Mouse (Mus musculus) ES-E14 (cell line): ENCODE measurements around the gene Ptges3l. TPM values are rescaled to one million over a fixed set of nuclear protein-coding genes. Genes with fewer than 3 reads are reported as not detected.
"Not testable (repeated sequence)": the region's sequence is repeated elsewhere in the genome, so short reads cannot be mapped to it uniquely, and the experiment has no call there.

Source experiments
- DNase-seq: peaks from one replicate; pipeline ENCODE4 v3.0.0-alpha.2; 2013; ENCODE audit warnings: low read depth, low spot score
- H3K27ac ChIP-seq: 2 replicates; pipeline ENCODE4 v1.5.1; 2012; ENCODE audit warnings: low read depth, mild to moderate bottlenecking, low read length, moderate library complexity, mixed read lengths; ENCODE audit not compliant: poor library complexity, insufficient read depth, severe bottlenecking
- H3K36me3 ChIP-seq: 2 replicates; pipeline ENCODE4 v1.6.1; 2012; ENCODE audit warnings: mild to moderate bottlenecking, low read length, moderate library complexity, mixed read lengths; ENCODE audit not compliant: control insufficient read depth, poor library complexity, insufficient read depth, severe bottlenecking
- H3K4me1 ChIP-seq, 2 experiments: fragments of 150-350 bp in 1 of 2; sonication (generic) in 1 of 2; 2 replicates each; pipeline ENCODE4 v1.6.1; 2012; ENCODE audit warnings: low read length in 2 of 2, mild to moderate bottlenecking in 1 of 2, mixed read lengths in 1 of 2; ENCODE audit not compliant: control insufficient read depth in 2 of 2, insufficient read depth in 2 of 2, poor library complexity in 1 of 2
- H3K4me3 ChIP-seq, 2 experiments: fragments of 150-350 bp in 1 of 2; sonication (generic) in 1 of 2; 2 replicates each; pipeline ENCODE4 v1.5.1; 2012; ENCODE audit warnings: low read length in 2 of 2, low read depth in 1 of 2, mild to moderate bottlenecking in 1 of 2, mixed read lengths in 1 of 2; ENCODE audit not compliant: insufficient read depth in 1 of 2, poor library complexity in 1 of 2, severe bottlenecking in 1 of 2
- H3K9ac ChIP-seq: 2 replicates; pipeline ENCODE4 v1.6.1; 2012; ENCODE audit warnings: low read depth, mild to moderate bottlenecking, low read length, mixed read lengths; ENCODE audit not compliant: poor library complexity, insufficient read depth, severe bottlenecking
- H3K9me3 ChIP-seq: fragments of 150-350 bp; sonication (generic); 2 replicates; pipeline ENCODE4 v1.6.1; 2012; ENCODE audit warnings: low read depth, mild to moderate bottlenecking, low read length; ENCODE audit not compliant: control insufficient read depth, insufficient read depth
- CHD2 ChIP-seq: IDR thresholded peaks from 2 replicates; pipeline ENCODE4 v1.6.1; 2014; ENCODE audit warnings: mild to moderate bottlenecking, low read depth, low read length, inconsistent platforms
- HCFC1 ChIP-seq: IDR thresholded peaks from 2 replicates; pipeline ENCODE4 v1.6.1; 2012; ENCODE audit warnings: low read length, inconsistent platforms, borderline replicate concordance; ENCODE audit not compliant: insufficient read depth
- MAFK ChIP-seq: IDR thresholded peaks from 2 replicates; pipeline ENCODE4 v1.6.1; 2014; ENCODE audit warnings: mild to moderate bottlenecking, low read depth, low read length, inconsistent platforms; ENCODE audit not compliant: insufficient read depth
- ZC3H11A ChIP-seq: IDR thresholded peaks from 2 replicates; pipeline ENCODE4 v1.6.1; 2012; ENCODE audit warnings: low read depth, mild to moderate bottlenecking, inconsistent platforms, low read length, borderline replicate concordance
- ZNF384 ChIP-seq: IDR thresholded peaks from 2 replicates; pipeline ENCODE4 v1.6.1; 2012; ENCODE audit warnings: low read depth, low read length, inconsistent platforms
- in situ Hi-C, 2 experiments: fragments of 600-800 bp; cut with MboI; formaldehyde crosslinking; loops; one replicate each; pipeline ENCODE4 v1.15.1; 2025; ENCODE audit warnings: low sequenced_read_pairs in 2 of 2, inconsistent platforms in 1 of 2; ENCODE audit not compliant: unreplicated experiment in 2 of 2
- total RNA-seq: library from RNA; depleted of rRNA; stranded (reverse); fragments of 300-350 nt; gene quantifications from 2 replicates; pipeline ENCODE4 v1.2.3, GENCODE M21; 2012; rRNA removed

The Ptges3l gene
- total RNA-seq: 3.2 and 3.4 TPM in 2 replicates

DNA sequence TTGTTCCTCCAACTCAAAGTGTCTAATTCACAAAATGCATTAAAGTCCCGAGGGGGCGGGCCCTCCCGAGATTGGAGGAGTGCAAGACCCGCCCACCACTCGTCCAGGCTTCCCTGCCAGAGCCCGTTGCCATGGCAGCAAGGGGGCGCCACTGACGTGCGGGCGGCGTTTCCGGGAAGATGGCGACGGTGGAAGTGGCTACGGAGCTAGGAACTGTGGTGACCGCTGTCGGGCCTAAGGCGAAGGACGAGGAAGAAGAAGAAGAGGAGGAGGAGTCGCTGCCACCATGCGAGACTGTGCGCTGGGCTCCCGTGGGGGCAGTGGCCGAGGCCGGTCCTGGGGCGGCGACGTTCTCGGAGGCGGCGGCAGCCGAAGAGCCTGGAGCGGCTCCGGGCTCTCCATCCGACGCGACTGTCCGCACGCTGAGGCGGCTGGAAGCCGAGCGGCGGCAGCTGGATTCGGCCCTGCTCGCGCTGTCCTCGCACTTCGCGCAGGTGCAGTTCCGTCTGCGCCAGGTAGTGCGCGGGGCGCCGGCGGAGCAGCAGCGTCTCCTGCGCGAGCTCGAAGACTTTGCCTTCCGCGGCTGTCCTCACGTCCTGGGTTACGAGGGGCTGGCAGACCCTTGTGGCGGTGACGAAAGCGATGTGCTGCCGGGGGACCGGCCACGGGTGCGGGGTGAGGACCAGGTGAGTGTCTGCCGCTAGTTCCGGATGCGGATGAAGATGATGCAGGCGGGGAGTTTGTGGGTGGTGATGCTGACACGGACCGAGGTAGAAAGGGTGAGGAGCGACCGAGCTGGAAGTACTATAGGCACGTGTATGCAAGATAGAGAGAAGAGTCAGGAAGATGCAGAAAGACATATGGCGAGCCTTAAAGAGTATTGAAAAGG lies at the start of gene Ptges3l, which contains the start of gene Rundc1:
TSS of gene Ptges3l (minus strand) at position 409 of the 889 bp plus-strand sequence.
TSS of gene Rundc1 (plus strand) at position 161 of the 889 bp plus-strand sequence.
- DNase-seq: peak; percentile 96
- Histone ChIP-seq H3K9me3 (no peaks in the 10 kb centered on the region), H3K36me3 (0 out of 2 replicates have a peak, but pooled peaks cover 2% of the 10 kb centered on the region), H3K9ac (peak within 1 kb of the TSS; percentile 80), H3K4me3 (peak within 1 kb of the TSS; percentile 80 to 89), H3K27ac (peak within 1 kb of the TSS; percentile 32), H3K4me1 (peaks cover 1 to 3% of the 10 kb centered on the region in 2 experiments; a peak in 1 of 4 replicates)
- in situ Hi-C loops: no loop called here
- no peak for TF ChIP-seq MAFK
- peak; percentile 70; the same call in 1 of the 2 replicates for TF ChIP-seq HCFC1

DNA sequence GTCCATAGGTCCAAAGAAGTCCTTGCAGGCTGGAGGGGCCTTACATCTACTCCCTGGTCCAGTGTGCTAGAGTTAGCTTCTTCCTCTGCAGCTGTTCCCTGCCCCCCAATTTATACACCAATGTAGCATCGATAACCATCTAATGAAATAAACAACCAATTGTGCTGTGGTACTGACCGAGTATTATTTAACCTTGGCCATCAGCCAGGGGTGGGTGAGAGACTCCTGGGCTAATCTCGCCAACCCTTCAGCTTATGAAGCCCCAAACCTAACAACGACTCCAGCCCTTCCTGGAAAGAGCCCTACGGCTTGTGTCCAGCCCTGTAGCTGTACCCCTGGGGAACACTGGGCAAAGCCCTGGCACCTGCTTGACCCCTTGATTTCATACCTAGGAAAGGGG lies 49.2 kb upstream of the Ptges3l start:
- in situ Hi-C loops: no loop called here
- DNase-seq: no peak

DNA sequence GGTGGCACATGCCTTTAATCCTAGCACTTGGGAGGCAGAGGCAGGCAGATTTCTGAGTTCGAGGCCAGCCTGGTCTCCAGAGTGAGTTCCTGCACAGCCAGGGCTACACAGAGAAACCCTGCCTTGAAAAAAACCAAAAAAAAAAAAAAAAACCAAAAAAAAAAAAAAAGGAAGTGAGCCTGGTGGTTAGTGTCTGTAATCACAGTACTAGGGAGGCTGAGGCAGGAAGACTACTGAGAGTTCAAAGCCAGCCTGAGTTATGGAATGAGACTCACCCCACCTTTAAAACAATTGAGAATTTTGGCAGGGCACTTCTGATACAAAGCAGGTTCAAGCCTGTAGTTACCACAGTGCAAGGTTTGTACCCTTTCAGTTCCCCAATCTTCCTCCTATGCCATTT lies 48.6 kb upstream of the Ptges3l start:
- in situ Hi-C loops, DNase-seq, H3K4me3 ChIP-seq, H3K9me3 ChIP-seq, H3K36me3 ChIP-seq, H3K9ac ChIP-seq, H3K27ac ChIP-seq: not testable (repeated sequence)
- H3K4me1 ChIP-seq: peaks cover 12 to 22% of the 10 kb centered on the region in 2 experiments
- peak; percentile 23; the same call in 1 of the 2 replicates for TF ChIP-seq ZNF384

More for the DNA sequence above, 49.2 kb upstream of the Ptges3l start:
- no peaks in the 10 kb centered on the region for H3K9me3 ChIP-seq
- H3K9ac ChIP-seq: no peak overlapping the region
- no peak for TF ChIP-seq ZNF384
- TF ChIP-seq CHD2: no peak
- TF ChIP-seq HCFC1: no peak
- TF ChIP-seq MAFK: no peak
- no peak overlapping the region for H3K4me3 ChIP-seq
- H3K36me3 ChIP-seq: no peaks in the 10 kb centered on the region
- H3K27ac ChIP-seq: no peak overlapping the region
- peaks cover 14 to 25% of the 10 kb centered on the region in 2 experiments for H3K4me1 ChIP-seq

DNA sequence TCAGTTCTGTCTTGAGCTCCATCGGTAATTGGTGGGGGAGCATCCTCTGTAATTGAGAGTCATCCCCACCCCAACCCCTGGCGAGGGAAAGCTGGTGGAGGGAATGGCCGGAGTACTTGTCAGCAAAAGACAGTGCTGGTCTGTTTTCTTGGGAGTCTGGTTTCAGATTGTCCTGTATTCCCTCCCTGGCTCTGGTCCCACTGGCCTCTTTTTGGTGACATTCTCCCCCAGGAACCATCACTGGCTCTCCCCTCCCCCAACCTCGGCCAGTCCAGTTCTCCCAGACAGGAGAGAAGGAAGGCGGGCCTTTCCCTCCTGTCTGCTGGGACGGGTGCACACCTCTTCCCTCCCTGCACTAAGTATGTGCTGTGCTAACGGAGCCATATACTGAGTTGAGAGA lies 47.2 kb upstream of the Ptges3l start:
- H3K9me3 ChIP-seq: no peaks in the 10 kb centered on the region
- no peak overlapping the region for H3K27ac ChIP-seq
- no peak overlapping the region for H3K9ac ChIP-seq
- no peak overlapping the region for H3K4me3 ChIP-seq
- no peak for DNase-seq
- H3K4me1 ChIP-seq: peaks cover 4 to 16% of the 10 kb centered on the region in 2 experiments
- H3K36me3 ChIP-seq: no peaks in the 10 kb centered on the region
- in situ Hi-C loops: no loop called here
- TF ChIP-seq MAFK (no peak), CHD2 (no peak), ZNF384 (no peak), HCFC1 (no peak), ZC3H11A (no peak)

DNA sequence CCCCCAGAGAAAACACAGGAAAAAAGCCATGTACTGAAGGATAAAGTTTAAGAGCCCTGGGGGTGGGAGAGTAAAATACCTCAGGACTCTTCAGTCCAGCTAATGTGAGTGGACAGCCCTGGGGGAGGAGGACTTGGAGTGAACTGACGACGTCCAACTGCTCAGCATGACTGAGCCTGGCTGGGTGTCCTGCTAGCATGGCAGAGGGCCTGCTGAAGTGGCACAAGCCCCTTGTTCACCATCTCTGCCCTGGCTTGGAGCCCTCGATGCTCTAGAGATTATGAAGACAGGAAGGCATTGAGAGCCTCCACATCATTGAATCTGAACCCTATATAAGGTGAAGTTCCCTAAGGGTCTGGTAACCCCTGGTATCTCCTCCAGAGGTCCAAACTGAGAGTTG lies 46.8 kb upstream of the Ptges3l start:
- peaks cover 4 to 13% of the 10 kb centered on the region in 2 experiments for H3K4me1 ChIP-seq
- in situ Hi-C loops: no loop called here

More for the DNA sequence above, 46.8 kb upstream of the Ptges3l start:
- Histone ChIP-seq H3K9ac (no peak overlapping the region), H3K36me3 (no peaks in the 10 kb centered on the region), H3K4me3 (no peak overlapping the region), H3K9me3 (no peaks in the 10 kb centered on the region), H3K27ac (no peak overlapping the region)
- TF ChIP-seq CHD2 (no peak), ZC3H11A (no peak), ZNF384 (no peak), MAFK (no peak), HCFC1 (no peak)
- no peak for DNase-seq
